Mouse (Mus musculus): ENCODE results near the gene Olfr73. TPM values are rescaled to one million over a fixed set of nuclear protein-coding genes. Genes with fewer than 3 reads are reported as not detected.

Gene Olfr73
- not detected in 2 replicates for polyA plus RNA-seq (2012; rRNA removed)

GRCm38 (mm10) chr2:88037599-88037998 lies at the start of gene Olfr73:
Gene Olfr73, minus strand, starts transcription at chr2:88037699.

GRCm38 (mm10) chr2:88071730-88072129 lies 34.2 kb upstream of the Olfr73 start, which contains the start of gene Olfr1163:
Gene Olfr1163, minus strand, starts transcription at chr2:88071830.

GRCm38 (mm10) chr2:88051029-88051428 lies 13.5 kb upstream of the Olfr73 start, which contains the start of gene Olfr1162:
Gene Olfr1162, minus strand, starts transcription at chr2:88051129.

GRCm38 (mm10) chr2:88022474-88022873 lies 15.0 kb downstream of the Olfr73 start, which contains the start of gene Olfr1161:
Gene Olfr1161, plus strand, starts transcription at chr2:88022774.

GRCm38 (mm10) chr2:88007515-88008318 lies 29.8 kb downstream of the Olfr73 start, which contains the start of gene Olfr1160:
Gene Olfr1160, minus strand, starts transcription at chr2:88008268.

GRCm38 (mm10) chr2:87989813-87990212 lies 47.7 kb downstream of the Olfr73 start, which contains the start of gene Olfr1158:
Gene Olfr1158, plus strand, starts transcription at chr2:87990113.

Other genes with a start within 250 kb of the Olfr73 start
- not detected in 2 replicates for gene Olfr1143, start 237.1 kb downstream of the Olfr73 start, polyA plus RNA-seq (2012; rRNA removed)
- not detected in 2 replicates for gene Olfr1145, start 227.9 kb downstream of the Olfr73 start, polyA plus RNA-seq (2012; rRNA removed)
- not detected in 2 replicates for gene Olfr1148, start 207.2 kb downstream of the Olfr73 start, polyA plus RNA-seq (2012; rRNA removed)
- not detected in 2 replicates for gene Olfr1150-ps1, start 193.7 kb downstream of the Olfr73 start, polyA plus RNA-seq (2012; rRNA removed)
- gene Olfr1151, start 181.8 kb downstream of the Olfr73 start, polyA plus RNA-seq (2012; rRNA removed): not detected in 2 replicates
- gene Olfr1152, start 171.2 kb downstream of the Olfr73 start, polyA plus RNA-seq (2012; rRNA removed): not detected in 2 replicates
- not detected in 2 replicates for gene Olfr1153, start 142.7 kb downstream of the Olfr73 start, polyA plus RNA-seq (2012; rRNA removed)
- gene Olfr1154, start 132.5 kb downstream of the Olfr73 start, polyA plus RNA-seq (2012; rRNA removed): not detected in 2 replicates
- gene Olfr1155, start 92.6 kb downstream of the Olfr73 start, polyA plus RNA-seq (2012; rRNA removed): not detected in 2 replicates
- not detected in 2 replicates for gene Olfr1156, start 84.6 kb downstream of the Olfr73 start, polyA plus RNA-seq (2012; rRNA removed)
- not detected in 2 replicates for gene Olfr1157, start 69.4 kb downstream of the Olfr73 start, polyA plus RNA-seq (2012; rRNA removed)
- gene Olfr74, start 63.0 kb downstream of the Olfr73 start, polyA plus RNA-seq (2012; rRNA removed): not detected in 2 replicates
- not detected in 2 replicates for gene Olfr1158, start 47.6 kb downstream of the Olfr73 start, polyA plus RNA-seq (2012; rRNA removed)
- gene Olfr1160, start 29.4 kb downstream of the Olfr73 start, polyA plus RNA-seq (2012; rRNA removed): not detected in 2 replicates
- gene Olfr1161, start 14.9 kb downstream of the Olfr73 start, polyA plus RNA-seq (2012; rRNA removed): not detected in 2 replicates
- not detected in 2 replicates for gene Olfr1162, start 13.4 kb upstream of the Olfr73 start, polyA plus RNA-seq (2012; rRNA removed)
- not detected in 2 replicates for gene Olfr1163, start 34.1 kb upstream of the Olfr73 start, polyA plus RNA-seq (2012; rRNA removed)
- gene Olfr1164, start 56.3 kb upstream of the Olfr73 start, polyA plus RNA-seq (2012; rRNA removed): not detected in 2 replicates
- not detected in 2 replicates for gene Olfr1166, start 90.6 kb upstream of the Olfr73 start, polyA plus RNA-seq (2012; rRNA removed)
- gene Olfr1167, start 117.5 kb upstream of the Olfr73 start, polyA plus RNA-seq (2012; rRNA removed): not detected in 2 replicates
- not detected in 2 replicates for gene Olfr1168, start 144.2 kb upstream of the Olfr73 start, polyA plus RNA-seq (2012; rRNA removed)
- gene Olfr1170, start 190.6 kb upstream of the Olfr73 start, polyA plus RNA-seq (2012; rRNA removed): not detected in 2 replicates
- not detected in 2 replicates for gene Olfr1173, start 242.2 kb upstream of the Olfr73 start, polyA plus RNA-seq (2012; rRNA removed)

Measured in central nervous system, embryonic 11.5 days (tissue).